Mouse (Mus musculus): ENCODE measurements around the gene Nup205. TPM values are rescaled to one million over a fixed set of nuclear protein-coding genes. Genes with fewer than 3 reads are reported as not detected.
A peak's percentile ranks its signal among the peaks of the same experiment; 100 is the strongest.

Nup205 gene
- 34.6 and 37.8 TPM in 2 replicates for polyA plus RNA-seq (2015; fragmentation: Nextera tagmentation; extraction: Ambion mirVana)

- H3K4me1 ChIP-seq (replicated peaks; ENCODE audit: control insufficient read depth, insufficient read depth, low read length) = peaks cover 4% of the 10 kb centered on the region
- peak within 1 kb of the TSS; percentile 91 for H3K9ac ChIP-seq (replicated peaks; ENCODE audit: low read depth, low read length)
- peak within 1 kb of the TSS; percentile 81 for H3K4me3 ChIP-seq (replicated peaks; ENCODE audit: low read length)
- H3K9me3 ChIP-seq (ENCODE audit: control insufficient read depth, low read length) = no peaks in the 10 kb centered on the region
- peak; percentile 95 for ATAC-seq
- H3K27ac ChIP-seq (ENCODE audit: low read length) = peak within 1 kb of the TSS; percentile 98
- WGBS = 4% methylated on average over 34 of the region's 34 CpGs
- no peaks in the 10 kb centered on the region for H3K36me3 ChIP-seq (ENCODE audit: control insufficient read depth, insufficient read depth)
- H3K4me2 ChIP-seq (ENCODE audit: low read length) = peak within 1 kb of the TSS; percentile 85
- H3K27me3 ChIP-seq (replicated peaks; ENCODE audit: control insufficient read depth, insufficient read depth, low read length) = no peaks in the 10 kb centered on the region
Observed at GRCm38 (mm10) chr6:35176979-35177649, at the start of gene Nup205. TSS of gene Nup205 (plus strand) at chr6:35177421.

GRCm38 (mm10) chr6:35132806-35133205 lies 44.4 kb upstream of the Nup205 start:
- Histone ChIP-seq H3K27ac (ENCODE audit: low read length) (peak overlapping the region; percentile 92), H3K9me3 (ENCODE audit: control insufficient read depth, low read length) (no peaks in the 10 kb centered on the region), H3K9ac (replicated peaks; ENCODE audit: low read depth, low read length) (peak overlapping the region; percentile 79), H3K4me3 (replicated peaks; ENCODE audit: low read length) (peak overlapping the region; percentile 76), H3K4me1 (replicated peaks; ENCODE audit: control insufficient read depth, insufficient read depth, low read length) (peaks cover 16% of the 10 kb centered on the region), H3K4me2 (ENCODE audit: low read length) (peak overlapping the region; percentile 93), H3K27me3 (replicated peaks; ENCODE audit: control insufficient read depth, insufficient read depth, low read length) (no peaks in the 10 kb centered on the region), H3K36me3 (ENCODE audit: control insufficient read depth, insufficient read depth) (no peaks in the 10 kb centered on the region)
- ATAC-seq = peak; percentile 2
- WGBS = under 1% methylated on average over 11 of the region's 11 CpGs

GRCm38 (mm10) chr6:35133246-35133578 lies 44.0 kb upstream of the Nup205 start:
- Histone ChIP-seq H3K4me2 (ENCODE audit: low read length) (peak overlapping the region; percentile 93), H3K27me3 (replicated peaks; ENCODE audit: control insufficient read depth, insufficient read depth, low read length) (no peaks in the 10 kb centered on the region), H3K9me3 (ENCODE audit: control insufficient read depth, low read length) (no peaks in the 10 kb centered on the region), H3K36me3 (ENCODE audit: control insufficient read depth, insufficient read depth) (no peaks in the 10 kb centered on the region), H3K4me3 (replicated peaks; ENCODE audit: low read length) (peak overlapping the region; percentile 76), H3K4me1 (replicated peaks; ENCODE audit: control insufficient read depth, insufficient read depth, low read length) (peaks cover 16% of the 10 kb centered on the region), H3K9ac (replicated peaks; ENCODE audit: low read depth, low read length) (peak overlapping the region; percentile 79), H3K27ac (ENCODE audit: low read length) (peak overlapping the region; percentile 92)
- under 1% methylated on average over 23 of the region's 25 CpGs for WGBS
- ATAC-seq = peak; percentile 90

GRCm38 (mm10) chr6:35133579-35134488 lies 43.4 kb upstream of the Nup205 start, which contains the start of gene Cnot4:
TSS of gene Cnot4 (minus strand) at chr6:35133724.
- under 1% methylated on average over 55 of the region's 55 CpGs for WGBS
- Histone ChIP-seq H3K4me2 (ENCODE audit: low read length) (peak within 1 kb of the TSS; percentile 93), H3K9ac (replicated peaks; ENCODE audit: low read depth, low read length) (peak within 1 kb of the TSS; percentile 79), H3K4me1 (replicated peaks; ENCODE audit: control insufficient read depth, insufficient read depth, low read length) (peaks cover 16% of the 10 kb centered on the region), H3K27me3 (replicated peaks; ENCODE audit: control insufficient read depth, insufficient read depth, low read length) (no peaks in the 10 kb centered on the region), H3K27ac (ENCODE audit: low read length) (peak within 1 kb of the TSS; percentile 92), H3K9me3 (ENCODE audit: control insufficient read depth, low read length) (no peaks in the 10 kb centered on the region), H3K4me3 (replicated peaks; ENCODE audit: low read length) (peak within 1 kb of the TSS; percentile 76), H3K36me3 (ENCODE audit: control insufficient read depth, insufficient read depth) (no peaks in the 10 kb centered on the region)
- peak; percentile 99 for ATAC-seq

GRCm38 (mm10) chr6:35134844-35135243 lies 42.4 kb upstream of the Nup205 start:
- H3K9ac ChIP-seq (replicated peaks; ENCODE audit: low read depth, low read length) = no peak overlapping the region
- H3K4me2 ChIP-seq (ENCODE audit: low read length) = no peak overlapping the region; the same call in 1 of the 2 replicates
- 64% methylated on average over 2 of the region's 2 CpGs for WGBS
- peaks cover 16% of the 10 kb centered on the region for H3K4me1 ChIP-seq (replicated peaks; ENCODE audit: control insufficient read depth, insufficient read depth, low read length)
- H3K9me3 ChIP-seq (ENCODE audit: control insufficient read depth, low read length) = no peaks in the 10 kb centered on the region
- no peaks in the 10 kb centered on the region for H3K36me3 ChIP-seq (ENCODE audit: control insufficient read depth, insufficient read depth)
- no peak overlapping the region for H3K27ac ChIP-seq (ENCODE audit: low read length)
- ATAC-seq = no peak
- H3K27me3 ChIP-seq (replicated peaks; ENCODE audit: control insufficient read depth, insufficient read depth, low read length) = no peaks in the 10 kb centered on the region
- no peak overlapping the region for H3K4me3 ChIP-seq (replicated peaks; ENCODE audit: low read length)

GRCm38 (mm10) chr6:35140351-35140750 lies 36.9 kb upstream of the Nup205 start:
- WGBS = 79% methylated on average over 1 of the region's 1 CpGs
- no peak for ATAC-seq

GRCm38 (mm10) chr6:35145569-35145968 lies 31.7 kb upstream of the Nup205 start:
- ATAC-seq = no peak
- H3K4me1 ChIP-seq (replicated peaks; ENCODE audit: control insufficient read depth, insufficient read depth, low read length) = no peaks in the 10 kb centered on the region
- no peak overlapping the region for H3K4me2 ChIP-seq (ENCODE audit: low read length)
- no peaks in the 10 kb centered on the region for H3K27me3 ChIP-seq (replicated peaks; ENCODE audit: control insufficient read depth, insufficient read depth, low read length)
- 92% methylated on average over 2 of the region's 2 CpGs for WGBS
- H3K9me3 ChIP-seq (ENCODE audit: control insufficient read depth, low read length) = no peaks in the 10 kb centered on the region; the same call in 1 of the 2 replicates
- no peak overlapping the region for H3K4me3 ChIP-seq (replicated peaks; ENCODE audit: low read length)
- H3K9ac ChIP-seq (replicated peaks; ENCODE audit: low read depth, low read length) = no peak overlapping the region
- no peaks in the 10 kb centered on the region for H3K36me3 ChIP-seq (ENCODE audit: control insufficient read depth, insufficient read depth)
- H3K27ac ChIP-seq (ENCODE audit: low read length) = no peak overlapping the region

More at GRCm38 (mm10) chr6:35140351-35140750, 36.9 kb upstream of the Nup205 start:
- Histone ChIP-seq H3K9ac (replicated peaks; ENCODE audit: low read depth, low read length) (no peak overlapping the region), H3K4me1 (replicated peaks; ENCODE audit: control insufficient read depth, insufficient read depth, low read length) (no peaks in the 10 kb centered on the region), H3K4me2 (ENCODE audit: low read length) (no peak overlapping the region), H3K27me3 (replicated peaks; ENCODE audit: control insufficient read depth, insufficient read depth, low read length) (no peaks in the 10 kb centered on the region), H3K27ac (ENCODE audit: low read length) (no peak overlapping the region), H3K36me3 (ENCODE audit: control insufficient read depth, insufficient read depth) (no peaks in the 10 kb centered on the region), H3K9me3 (ENCODE audit: control insufficient read depth, low read length) (no peaks in the 10 kb centered on the region; the same call in 1 of the 2 replicates), H3K4me3 (replicated peaks; ENCODE audit: low read length) (no peak overlapping the region)

GRCm38 (mm10) chr6:35147726-35148422 lies 29.3 kb upstream of the Nup205 start:
- no peaks in the 10 kb centered on the region for H3K4me1 ChIP-seq (replicated peaks; ENCODE audit: control insufficient read depth, insufficient read depth, low read length)
- no peak overlapping the region for H3K9ac ChIP-seq (replicated peaks; ENCODE audit: low read depth, low read length)
- no peaks in the 10 kb centered on the region for H3K27me3 ChIP-seq (replicated peaks; ENCODE audit: control insufficient read depth, insufficient read depth, low read length)
- 85% methylated on average over 3 of the region's 3 CpGs for WGBS
- H3K9me3 ChIP-seq (ENCODE audit: control insufficient read depth, low read length) = no peaks in the 10 kb centered on the region; the same call in 1 of the 2 replicates
- H3K36me3 ChIP-seq (ENCODE audit: control insufficient read depth, insufficient read depth) = no peaks in the 10 kb centered on the region
- no peak for ATAC-seq
- no peak overlapping the region for H3K27ac ChIP-seq (ENCODE audit: low read length)
- no peak overlapping the region for H3K4me3 ChIP-seq (replicated peaks; ENCODE audit: low read length)
- H3K4me2 ChIP-seq (ENCODE audit: low read length) = no peak overlapping the region

- no peak for ATAC-seq
- no peak overlapping the region for H3K9ac ChIP-seq (replicated peaks; ENCODE audit: low read depth, low read length)
- no peaks in the 10 kb centered on the region for H3K27me3 ChIP-seq (replicated peaks; ENCODE audit: control insufficient read depth, insufficient read depth, low read length)
- no peaks in the 10 kb centered on the region for H3K36me3 ChIP-seq (ENCODE audit: control insufficient read depth, insufficient read depth)
- H3K4me3 ChIP-seq (replicated peaks; ENCODE audit: low read length) = no peak overlapping the region
- H3K9me3 ChIP-seq (ENCODE audit: control insufficient read depth, low read length) = no peaks in the 10 kb centered on the region
- H3K4me2 ChIP-seq (ENCODE audit: low read length) = no peak overlapping the region
- H3K27ac ChIP-seq (ENCODE audit: low read length) = no peak overlapping the region
- H3K4me1 ChIP-seq (replicated peaks; ENCODE audit: control insufficient read depth, insufficient read depth, low read length) = no peaks in the 10 kb centered on the region
Observed at GRCm38 (mm10) chr6:35154540-35154939, 22.7 kb upstream of the Nup205 start.
